Mouse (Mus musculus) adrenal gland, adult 8-10 months (tissue): ENCODE data around the gene Fgf12. TPM values are rescaled to one million over a fixed set of nuclear protein-coding genes. Genes with fewer than 3 reads are reported as not detected.

Source experiments
- DNase-seq: peaks from one replicate; pipeline ENCODE4 v3.0.0; 2022
- microRNA-seq, 2 experiments: library from miRNA; unstranded; fragments of <30 nt; microRNA quantifications; one replicate each; pipeline ENCODE4 v1.2.0; 2022
- total RNA-seq, 4 experiments: library from RNA; stranded (reverse); gene quantifications; 2 replicates each; pipeline ENCODE4 v1.2.4; 2022

The Fgf12 gene
- total RNA-seq, 4 experiments from 2014 or later, result 1.8 to 4.0 (median 3.6) TPM

DNA sequence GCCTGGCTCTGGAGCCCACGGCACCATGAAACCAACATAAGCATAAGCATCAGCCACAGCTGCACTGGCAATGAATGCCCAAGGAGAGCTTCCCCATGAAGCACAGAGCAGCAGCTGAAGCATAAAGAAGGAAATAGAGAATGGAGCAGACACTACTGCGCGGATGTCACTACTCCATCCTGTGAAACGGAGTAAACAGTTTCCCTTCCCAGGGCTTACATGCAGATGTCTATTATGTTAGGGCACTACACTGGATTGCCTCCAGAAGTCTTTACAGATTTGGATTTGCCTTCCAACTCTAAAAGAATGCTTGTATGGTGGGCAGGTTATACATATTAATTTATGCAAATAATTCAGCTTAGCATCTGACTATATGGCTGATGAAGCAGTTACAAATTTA is 441.2 kb downstream of the Fgf12 start:
- DNase-seq, result no peak

DNA sequence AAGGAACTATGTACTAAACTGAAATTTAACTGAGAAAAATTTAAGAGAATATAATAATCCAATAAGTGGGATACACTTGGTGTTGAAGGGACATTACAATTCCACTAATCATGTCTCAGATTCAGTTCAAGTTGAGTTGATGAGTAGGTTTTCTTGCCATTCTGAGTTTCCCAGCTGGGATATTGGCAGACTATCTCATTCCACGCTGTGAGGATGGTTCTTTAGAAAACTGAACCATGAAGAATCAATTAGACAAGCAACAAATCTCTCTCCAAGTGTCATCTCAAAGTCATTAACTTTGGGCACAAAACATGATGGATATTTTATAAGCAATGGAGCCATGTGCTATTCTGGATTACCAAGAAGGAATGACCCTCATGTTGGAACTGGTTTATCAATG is 449.0 kb downstream of the Fgf12 start:
- DNase-seq, result no peak

DNA sequence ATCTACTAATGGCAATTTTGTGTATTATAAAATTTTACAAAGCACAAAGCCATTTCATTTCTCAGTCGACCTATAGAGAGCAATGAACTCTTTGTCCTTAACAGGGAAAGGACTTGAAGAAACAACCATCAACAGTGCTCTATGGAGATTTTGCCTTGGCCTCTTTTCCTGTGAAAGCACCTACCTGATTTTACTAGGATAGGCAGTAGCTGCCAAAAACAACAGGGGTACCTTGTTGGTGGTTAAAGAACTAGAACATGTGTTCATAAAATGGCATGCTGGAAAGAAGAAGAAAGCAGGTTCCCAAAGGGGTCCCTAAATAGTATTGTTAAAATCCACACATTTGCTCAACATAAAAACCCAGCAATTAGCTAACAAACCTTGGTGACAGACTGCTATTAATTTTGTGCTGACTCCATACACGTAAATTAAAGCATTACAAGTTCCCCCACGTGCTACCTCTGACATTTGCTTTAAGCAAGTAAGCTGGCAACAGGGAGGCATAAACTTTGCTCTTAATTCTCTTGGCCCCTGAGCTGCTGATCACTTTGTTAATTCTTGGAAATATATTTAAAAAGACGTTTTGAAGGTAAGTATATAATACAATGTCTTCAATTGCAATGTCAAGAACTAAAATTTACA is 463.1 kb downstream of the Fgf12 start:
- no peak for DNase-seq

DNA sequence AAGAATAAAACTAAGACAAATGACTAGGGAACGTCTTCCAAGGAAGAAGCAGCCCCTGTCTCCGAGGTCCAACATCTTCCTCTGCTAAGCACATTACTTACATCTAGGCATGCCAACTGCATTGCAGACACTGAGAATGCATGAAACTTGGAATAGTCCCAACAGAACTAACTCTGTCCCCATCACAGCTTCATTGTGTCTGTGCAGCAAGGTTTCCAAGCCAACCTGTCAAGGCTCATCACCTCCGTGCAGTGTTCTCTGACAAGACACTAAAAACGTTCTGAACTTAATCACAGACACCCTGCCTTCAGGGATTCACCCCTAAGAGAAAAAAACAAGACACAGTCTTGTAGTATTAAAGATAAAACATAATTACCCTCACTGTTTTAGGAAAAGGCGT is 495.0 kb downstream of the Fgf12 start:
- DNase-seq, result no peak

DNA sequence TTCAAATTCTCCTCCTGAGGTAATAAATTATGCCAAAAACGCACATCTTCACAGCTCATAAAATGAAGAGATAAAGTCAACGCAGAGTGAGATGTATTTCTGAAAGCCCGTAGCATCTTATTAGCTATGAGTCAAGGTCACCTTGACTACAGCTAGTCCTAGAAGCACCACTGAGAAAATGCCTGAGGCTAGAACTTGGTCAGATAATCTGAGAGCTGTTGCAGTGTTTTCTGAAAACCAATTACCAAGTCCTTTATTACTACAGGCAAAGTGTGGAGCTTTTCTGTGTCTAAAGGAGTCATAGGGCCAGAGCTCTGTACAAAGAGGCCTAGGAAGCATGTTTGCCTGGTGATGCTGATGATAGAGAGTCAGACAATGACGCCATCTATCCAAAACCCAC is 498.6 kb downstream of the Fgf12 start:
- DNase-seq, result no peak

DNA sequence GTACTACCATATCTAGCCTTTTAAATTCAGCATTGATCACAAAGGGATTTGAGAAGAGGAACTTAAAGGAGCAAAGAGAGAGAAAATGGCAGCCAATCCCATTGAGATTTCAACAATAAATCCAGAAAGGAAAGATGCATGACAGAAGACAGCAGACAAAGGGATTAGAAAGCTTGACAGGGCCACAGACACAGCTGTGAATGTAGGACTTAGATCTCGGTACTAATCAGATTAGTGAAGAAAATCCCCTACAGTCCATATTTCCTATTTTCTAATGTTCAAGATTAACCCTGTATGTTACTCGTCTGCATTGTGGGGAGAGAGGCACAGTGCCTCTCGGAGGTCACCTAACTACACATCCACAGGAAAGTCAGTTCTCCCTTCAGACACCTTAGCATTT is 500.9 kb downstream of the Fgf12 start:
- DNase-seq, result no peak

DNA sequence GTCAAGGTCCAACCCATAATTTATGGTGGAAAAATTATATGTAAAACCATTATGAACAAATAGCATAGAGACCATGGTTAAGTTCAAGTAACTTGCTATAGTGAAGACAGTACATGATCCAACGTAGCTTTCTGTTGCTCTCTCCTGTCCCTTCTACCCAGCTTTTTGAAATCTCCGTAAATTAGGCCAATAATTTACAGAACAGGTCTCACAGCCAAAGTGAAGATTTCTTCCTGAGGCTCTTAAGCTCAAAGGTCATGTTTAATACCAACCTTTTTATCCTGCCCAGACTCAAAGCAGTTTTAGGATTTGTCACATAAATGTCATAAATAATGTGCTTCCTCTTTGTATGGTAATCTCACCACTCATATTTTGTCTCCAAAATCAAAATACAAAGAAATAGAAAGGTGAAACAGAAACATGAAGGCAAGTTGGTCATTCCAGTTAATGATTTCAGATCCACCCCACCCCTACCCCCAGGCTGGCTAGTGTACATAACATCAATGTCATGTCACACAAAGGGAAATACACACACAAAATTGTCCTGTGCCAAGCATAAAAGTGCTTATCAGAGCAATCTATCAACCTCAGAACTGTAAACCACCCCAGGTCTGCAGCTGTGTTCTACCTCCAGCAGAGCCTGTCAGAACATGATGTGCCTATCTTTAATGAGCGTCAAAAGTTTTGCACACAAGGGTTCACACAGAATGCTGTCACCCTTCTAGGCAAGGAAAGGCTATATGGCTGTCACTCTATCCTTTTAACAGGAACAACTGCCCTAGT is 509.8 kb downstream of the Fgf12 start:
- DNase-seq, result no peak

DNA sequence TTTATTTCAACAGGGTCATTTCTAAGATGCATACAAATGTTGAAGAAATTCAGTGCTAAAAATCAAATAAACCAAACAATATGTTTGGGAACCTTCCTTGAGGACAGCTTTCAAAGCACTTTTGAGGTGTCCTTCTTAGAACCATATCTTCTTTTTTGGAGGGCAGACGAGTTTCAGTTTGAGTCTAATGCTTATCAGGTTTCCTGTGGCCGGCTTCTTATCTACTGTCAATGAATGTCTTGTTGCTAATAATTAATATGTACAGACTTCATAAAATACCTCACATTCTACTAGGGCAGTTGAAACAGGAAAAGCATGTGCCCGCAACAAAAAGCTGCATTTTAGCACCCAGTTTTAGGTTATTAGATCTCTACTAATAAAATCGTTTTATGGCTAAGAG is 513.5 kb downstream of the Fgf12 start:
- DNase-seq, result no peak

DNA sequence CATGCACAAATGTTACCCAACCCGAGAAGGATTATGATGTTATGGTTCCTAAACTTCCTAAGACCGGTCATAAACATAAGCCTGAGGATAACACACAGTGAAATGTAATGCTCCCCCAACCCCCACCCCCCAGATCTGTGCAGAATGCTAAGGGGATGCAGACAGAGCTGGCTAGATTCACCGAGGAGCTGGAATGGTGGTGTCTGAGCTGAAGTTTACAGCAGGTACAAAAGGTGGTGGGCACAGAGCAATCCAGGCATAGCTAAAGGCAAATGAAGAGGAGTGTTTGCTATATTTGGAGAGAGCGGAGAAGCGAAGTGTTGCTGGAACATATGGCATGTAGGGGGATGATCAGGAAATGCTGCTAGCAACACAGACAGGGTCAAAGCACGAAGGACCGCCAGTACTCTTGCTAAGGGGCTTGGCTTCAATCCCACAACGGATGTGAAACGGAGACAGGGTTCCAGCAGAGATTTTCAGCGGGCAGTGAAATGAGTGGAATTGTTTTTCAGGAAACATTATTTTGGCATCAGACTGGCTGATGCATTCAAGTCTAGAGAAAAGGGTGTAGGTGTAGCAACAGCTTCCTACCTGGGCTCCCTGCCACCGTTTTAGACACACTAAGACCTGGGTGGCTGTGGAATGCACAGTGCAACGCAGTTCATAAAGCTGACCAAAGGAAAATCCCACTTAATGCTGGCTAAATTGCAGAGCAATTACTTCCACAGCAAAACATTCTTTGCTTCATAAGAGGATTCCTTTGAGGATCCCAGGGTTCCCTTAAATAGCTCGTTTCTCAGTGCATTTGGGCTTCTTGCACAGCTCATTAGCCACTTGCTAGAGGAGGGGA is 514.6 kb downstream of the Fgf12 start:
- DNase-seq, result no peak

DNA sequence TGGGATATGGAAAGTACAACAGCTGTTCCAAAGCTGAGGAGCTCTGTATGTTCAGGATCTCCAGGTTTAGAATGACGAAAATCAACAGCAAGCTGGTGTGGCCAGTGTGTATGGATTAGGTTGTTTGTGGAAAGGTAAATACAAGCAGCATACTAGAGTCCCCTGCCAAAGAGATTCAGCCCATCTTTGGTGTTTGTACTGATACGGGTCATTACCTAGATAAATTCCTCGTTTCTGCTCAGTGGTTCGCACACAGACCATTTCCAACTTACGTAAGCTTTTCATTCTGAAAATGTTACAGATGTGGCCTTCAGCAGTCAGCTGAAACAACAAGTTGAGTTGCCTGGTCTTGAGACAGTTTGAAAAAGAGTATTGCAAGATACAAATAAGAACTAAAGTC is 536.9 kb downstream of the Fgf12 start:
- DNase-seq, result no peak

DNA sequence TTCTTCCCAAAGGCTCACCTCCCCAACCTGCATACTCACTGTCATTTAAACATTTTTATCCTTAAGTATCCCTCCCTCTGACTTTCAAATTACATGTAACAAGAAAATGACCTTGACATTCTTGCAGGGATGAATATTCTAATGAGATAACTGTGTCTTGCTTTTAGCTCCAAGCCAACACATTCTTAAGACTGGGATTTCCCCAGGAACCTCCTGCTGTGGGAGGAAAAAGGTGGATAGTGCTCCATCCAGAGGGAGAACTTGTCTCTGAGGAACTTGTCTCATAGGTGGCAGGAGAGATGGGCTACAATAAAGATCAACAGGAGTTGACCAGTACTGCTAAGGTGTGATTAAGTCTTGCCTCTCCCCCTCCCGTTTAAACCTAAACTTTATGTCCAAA is 540.5 kb downstream of the Fgf12 start:
- DNase-seq, result no peak

DNA sequence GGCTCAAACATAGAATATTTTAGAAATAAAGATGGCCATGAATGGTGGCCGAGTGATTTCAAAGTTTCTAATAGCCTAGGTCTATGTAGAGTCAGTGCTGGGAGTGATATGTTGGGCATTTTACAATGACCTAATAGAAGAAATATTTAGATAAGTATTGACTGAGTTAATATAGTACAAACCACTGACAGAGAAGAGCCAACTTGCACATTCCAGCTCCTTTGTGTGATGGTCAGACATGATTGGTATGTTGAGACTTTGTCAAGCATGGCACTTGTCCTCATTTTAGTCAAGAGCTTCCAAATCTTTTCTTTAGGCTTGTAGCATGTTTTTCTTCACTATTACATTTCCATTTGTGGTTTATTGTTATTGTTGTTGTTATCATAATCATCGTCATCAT is 596.4 kb downstream of the Fgf12 start:
- no peak for DNase-seq

DNA sequence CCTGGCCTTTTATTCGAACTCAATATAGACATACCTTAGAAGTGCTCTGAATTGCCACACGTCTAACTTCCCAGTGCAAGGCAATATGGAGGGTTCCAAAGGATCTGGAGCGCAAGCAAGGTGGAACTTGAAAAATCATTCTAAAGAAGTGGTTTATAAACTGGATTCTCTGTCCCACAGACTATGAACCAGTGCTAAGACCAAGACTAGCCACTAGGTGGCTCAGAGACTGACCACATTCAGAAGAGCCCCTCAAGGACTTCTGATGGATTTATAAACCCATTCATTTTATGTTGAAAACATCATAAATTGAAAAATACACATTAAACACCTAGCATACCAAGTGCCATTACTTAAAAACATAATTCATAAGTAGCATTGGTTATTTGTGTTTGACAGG is 611.9 kb downstream of the Fgf12 start:
- no peak for DNase-seq

DNA sequence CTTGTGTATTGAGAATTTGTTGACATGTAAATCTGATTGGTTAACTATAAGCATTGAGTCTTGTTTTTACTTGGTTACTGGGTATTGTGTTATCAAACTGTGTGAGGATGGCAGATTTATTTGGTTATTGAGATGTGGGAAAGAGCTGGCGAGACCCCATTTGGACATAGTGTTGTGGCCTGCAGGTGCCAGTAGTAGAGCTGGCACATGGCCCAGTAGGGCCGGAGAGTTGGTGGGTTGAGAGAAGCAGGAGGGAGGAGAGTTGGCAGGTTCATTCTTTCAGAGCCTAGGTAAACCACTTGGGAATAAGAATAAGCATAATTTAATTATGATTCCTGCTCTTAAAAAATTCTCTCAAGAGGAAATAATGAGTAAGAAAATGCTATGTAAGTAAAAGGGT is 625.9 kb downstream of the Fgf12 start:
- DNase-seq, result no peak

Small RNAs within 50 kb of the gene (microRNA-seq; reads per million reads assigned to microRNA genes)
- gene Mir690, result 0 reads per million in 2 experiments

Other genes starting within 250 kb of the Fgf12 start
- 10 to 100 TPM; 12.4 to 17.8 (median 14.6) TPM for gene Mb21d2, start 176.6 kb upstream of the Fgf12 start, total RNA-seq